8 mouse cellular contexts compared by ENCODE assay signal in genomic region chr7:73555918-73556580, GRCm38 (mm10). TPM values are rescaled to one million over a fixed set of nuclear protein-coding genes. Genes with fewer than 3 reads are reported as not detected.
A peak's percentile ranks its signal among the peaks of the same experiment; 100 is the strongest.
DNase-seq lines count a peak whose midpoint lies in the region; ATAC-seq and TF ChIP-seq lines count a peak whose summit lies in the region.
"Had no signal": no experiment of that assay in that cellular context is flagged by ENCODE, and none has a peak within 500 bp of the region (broad histone marks: within the 10 kb centered on the region; RNA-seq: fewer than 3 reads in every experiment).

No protein-coding gene starts in this region.

- no peak for TF ChIP-seq CTCF in lung, adult 2 months (IDR thresholded peaks at IDR 0.05; ENCODE audit: insufficient read depth, low read length)

- 0 out of 2 replicates have a peak overlapping the region, but pooled peaks have one; percentile 44 for H3K27ac ChIP-seq in embryonic facial prominence, embryonic 13.5 days
- peak overlapping the region; percentile 100 for H3K27ac ChIP-seq in limb, embryonic 10.5 days
- H3K27ac ChIP-seq in neural tube, embryonic 15.5 days (replicated peaks): no peak overlapping the region

- no peaks in the 10 kb centered on the region for H3K27me3 ChIP-seq in embryonic facial prominence, embryonic 13.5 days
- H3K27me3 ChIP-seq in limb, embryonic 10.5 days (ENCODE audit: low read depth, poor library complexity, severe bottlenecking): no peaks in the 10 kb centered on the region
- H3K27me3 ChIP-seq in neural tube, embryonic 15.5 days (replicated peaks): no peaks in the 10 kb centered on the region

- peak overlapping the region; percentile 88 for H3K4me3 ChIP-seq in lung, adult 2 months (replicated peaks; ENCODE audit: extremely low read depth, low read depth, low read length)
- H3K4me3 ChIP-seq in embryonic facial prominence, embryonic 13.5 days: peak overlapping the region; percentile 90
- H3K4me3 ChIP-seq in limb, embryonic 10.5 days: peak overlapping the region; percentile 99
- peak overlapping the region; percentile 96 for H3K4me3 ChIP-seq in neural tube, embryonic 15.5 days (replicated peaks)

- peaks cover 4% of the 10 kb centered on the region; the same call in 1 of the 2 replicates for H3K36me3 ChIP-seq in embryonic facial prominence, embryonic 13.5 days
- H3K36me3 ChIP-seq in limb, embryonic 10.5 days: peaks cover 44% of the 10 kb centered on the region
- H3K36me3 ChIP-seq in neural tube, embryonic 15.5 days: no peaks in the 10 kb centered on the region

- ATAC-seq in embryonic facial prominence, embryonic 13.5 days (ENCODE audit: insufficient number of reproducible peaks, insufficient read depth, low FRiP score, low TSS enrichment, low read depth): no peak
- no peak for ATAC-seq in neural tube, embryonic 15.5 days (ENCODE audit: low FRiP score)

- under 1% methylated on average over 4 of the region's 4 CpGs for WGBS in lung, adult 2 months
- 10% methylated on average over 4 of the region's 4 CpGs for WGBS in embryonic facial prominence, embryonic 13.5 days
- 38% methylated on average over 4 of the region's 4 CpGs for WGBS in limb, embryonic 10.5 days
- WGBS in neural tube, embryonic 15.5 days: 10% methylated on average over 4 of the region's 4 CpGs

- peaks cover 8% of the 10 kb centered on the region for H3K4me1 ChIP-seq in lung, adult 2 months (ENCODE audit: control insufficient read depth, insufficient read depth, low read length)
- peaks cover 16% of the 10 kb centered on the region for H3K4me1 ChIP-seq in embryonic facial prominence, embryonic 13.5 days
- H3K4me1 ChIP-seq in limb, embryonic 10.5 days: peaks cover 7% of the 10 kb centered on the region
- peaks cover 25% of the 10 kb centered on the region for H3K4me1 ChIP-seq in neural tube, embryonic 15.5 days

- no peaks in the 10 kb centered on the region for H3K9me3 ChIP-seq in embryonic facial prominence, embryonic 13.5 days
- H3K9me3 ChIP-seq in limb, embryonic 10.5 days (replicated peaks): no peaks in the 10 kb centered on the region
- H3K9me3 ChIP-seq in neural tube, embryonic 15.5 days (replicated peaks): no peaks in the 10 kb centered on the region

- peak overlapping the region; percentile 64 for H3K4me2 ChIP-seq in embryonic facial prominence, embryonic 13.5 days
- peak overlapping the region; percentile 50 for H3K4me2 ChIP-seq in neural tube, embryonic 15.5 days

- no peak for DNase-seq in lung, adult 2 months
- DNase-seq in lung, postnatal 4 days: no peak
- no peak for DNase-seq in limb, embryonic 10.5 days (ENCODE audit: low spot score)
- DNase-seq in right cerebral cortex, postnatal 10 days (ENCODE audit: low spot score in 2 of 2): no peak
- no peak for DNase-seq in right cerebral cortex, postnatal 4 days
- DNase-seq: adrenal gland, adult 2 months had no signal

- H3K9ac ChIP-seq in embryonic facial prominence, embryonic 13.5 days: 0 out of 2 replicates have a peak overlapping the region, but pooled peaks have one; percentile 36
- peak overlapping the region; percentile 100; the same call in 1 of the 2 replicates for H3K9ac ChIP-seq in neural tube, embryonic 15.5 days (replicated peaks)

- no peak for TF ChIP-seq POLR2A in lung, adult 2 months (IDR thresholded peaks at IDR 0.05; ENCODE audit: borderline replicate concordance, extremely low read depth, low read depth, low read length)

RNA-seq across cellular contexts. Expression of gene Chd2, which starts 14.4 kb away (rescaled TPM):
- polyA plus RNA-seq in lung, adult 2 months (2012; rRNA removed): 41.0 and 48.5 TPM in 2 replicates
- polyA plus RNA-seq in embryonic facial prominence, embryonic 13.5 days (2015; fragmentation: Nextera tagmentation; extraction: Ambion mirVana): 62.3 and 65.6 TPM in 2 replicates
- 33.7 and 53.2 TPM in 2 replicates for polyA plus RNA-seq in limb, embryonic 10.5 days (2016; fragmentation: Nextera tagmentation; extraction: Ambion mirVana)
- 31.2 and 39.3 TPM in 2 replicates for polyA plus RNA-seq in neural tube, embryonic 15.5 days (2015; fragmentation: Nextera tagmentation; extraction: Ambion mirVana)
